Mouse (Mus musculus): ENCODE measurements around the gene Eml3. TPM values are rescaled to one million over a fixed set of nuclear protein-coding genes. Genes with fewer than 3 reads are reported as not detected.

The Eml3 gene
- polyA plus RNA-seq, 1 experiment from 2014 or later: 7.8 TPM

- Histone ChIP-seq H3K9ac (ENCODE audit: low read depth, low read length) (no peak overlapping the region), H3K27me3 (ENCODE audit: control insufficient read depth, insufficient read depth, low read length) (peaks cover 4% of the 10 kb centered on the region), H3K27ac (ENCODE audit: low read depth, low read length) (no peak overlapping the region), H3K4me2 (replicated peaks; ENCODE audit: low read depth, low read length) (no peak overlapping the region), H3K9me3 (ENCODE audit: control insufficient read depth, low read length) (no peaks in the 10 kb centered on the region), H3K4me1 (replicated peaks; ENCODE audit: control insufficient read depth, insufficient read depth, low read length) (peaks cover 6% of the 10 kb centered on the region; the same call in 1 of the 2 replicates), H3K36me3 (ENCODE audit: control insufficient read depth, insufficient read depth, low read length) (peaks cover 8% of the 10 kb centered on the region), H3K4me3 (ENCODE audit: low read depth, low read length) (no peak overlapping the region)
- DNase-seq (ENCODE audit: low spot score): no peak
- no peak for ATAC-seq (ENCODE audit: low FRiP score)
- 55% methylated on average over 4 of the region's 4 CpGs for WGBS
Observed at GRCm38 (mm10) chr19:8983150-8983650, 53.8 kb downstream of the Eml3 start.

GRCm38 (mm10) chr19:8984255-8984868, 55.0 kb downstream of the Eml3 start:
- peaks cover 13% of the 10 kb centered on the region for H3K27me3 ChIP-seq (ENCODE audit: control insufficient read depth, insufficient read depth, low read length)
- peak; percentile 83 for ATAC-seq (ENCODE audit: low FRiP score)
- peaks cover 13% of the 10 kb centered on the region; the same call in 1 of the 2 replicates for H3K4me1 ChIP-seq (replicated peaks; ENCODE audit: control insufficient read depth, insufficient read depth, low read length)
- no peak overlapping the region for H3K4me3 ChIP-seq (ENCODE audit: low read depth, low read length)
- DNase-seq (ENCODE audit: low spot score): peak; percentile 87
- 9% methylated on average over 7 of the region's 7 CpGs for WGBS
- no peak overlapping the region for H3K9ac ChIP-seq (ENCODE audit: low read depth, low read length)
- no peaks in the 10 kb centered on the region for H3K9me3 ChIP-seq (ENCODE audit: control insufficient read depth, low read length)
- H3K27ac ChIP-seq (ENCODE audit: low read depth, low read length): peak overlapping the region; percentile 63; the same call in 1 of the 2 replicates
- no peak overlapping the region for H3K4me2 ChIP-seq (replicated peaks; ENCODE audit: low read depth, low read length)
- H3K36me3 ChIP-seq (ENCODE audit: control insufficient read depth, insufficient read depth, low read length): peaks cover 3% of the 10 kb centered on the region; the same call in 1 of the 2 replicates

- no peak overlapping the region for H3K27ac ChIP-seq (ENCODE audit: low read depth, low read length)
- ATAC-seq (ENCODE audit: low FRiP score) (no peak), DNase-seq (ENCODE audit: low spot score) (no peak)
- H3K4me2 ChIP-seq (replicated peaks; ENCODE audit: low read depth, low read length): no peak overlapping the region
- H3K4me1 ChIP-seq (replicated peaks; ENCODE audit: control insufficient read depth, insufficient read depth, low read length): peaks cover 19% of the 10 kb centered on the region
- peaks cover 21% of the 10 kb centered on the region for H3K27me3 ChIP-seq (ENCODE audit: control insufficient read depth, insufficient read depth, low read length)
- no peak overlapping the region for H3K4me3 ChIP-seq (ENCODE audit: low read depth, low read length)
- 81% methylated on average over 5 of the region's 5 CpGs for WGBS
- no peaks in the 10 kb centered on the region for H3K36me3 ChIP-seq (ENCODE audit: control insufficient read depth, insufficient read depth, low read length)
- no peak overlapping the region for H3K9ac ChIP-seq (ENCODE audit: low read depth, low read length)
- no peaks in the 10 kb centered on the region for H3K9me3 ChIP-seq (ENCODE audit: control insufficient read depth, low read length)
Observed at GRCm38 (mm10) chr19:8985891-8986290, 56.5 kb downstream of the Eml3 start.

- no peak overlapping the region for H3K9ac ChIP-seq (ENCODE audit: low read depth, low read length)
- H3K4me2 ChIP-seq (replicated peaks; ENCODE audit: low read depth, low read length): no peak overlapping the region
- H3K36me3 ChIP-seq (ENCODE audit: control insufficient read depth, insufficient read depth, low read length): no peaks in the 10 kb centered on the region
- WGBS: 57% methylated on average over 2 of the region's 2 CpGs
- H3K27ac ChIP-seq (ENCODE audit: low read depth, low read length): no peak overlapping the region
- peaks cover 21% of the 10 kb centered on the region for H3K27me3 ChIP-seq (ENCODE audit: control insufficient read depth, insufficient read depth, low read length)
- ATAC-seq (ENCODE audit: low FRiP score): no peak
- no peaks in the 10 kb centered on the region for H3K9me3 ChIP-seq (ENCODE audit: control insufficient read depth, low read length)
- no peak overlapping the region; the same call in 1 of the 2 replicates for H3K4me3 ChIP-seq (ENCODE audit: low read depth, low read length)
- DNase-seq (ENCODE audit: low spot score): no peak
- peaks cover 19% of the 10 kb centered on the region for H3K4me1 ChIP-seq (replicated peaks; ENCODE audit: control insufficient read depth, insufficient read depth, low read length)
Observed at GRCm38 (mm10) chr19:8987816-8988215, 58.5 kb downstream of the Eml3 start.

- H3K27me3 ChIP-seq (ENCODE audit: control insufficient read depth, insufficient read depth, low read length): peaks cover 21% of the 10 kb centered on the region
Observed at GRCm38 (mm10) chr19:8988346-8989065, 59.2 kb downstream of the Eml3 start.

GRCm38 (mm10) chr19:8989066-8989566, 59.8 kb downstream of the Eml3 start, which contains the start of gene Ahnak:
Ahnak (plus strand) TSS chr19:8989284.
- Histone ChIP-seq H3K27me3 (ENCODE audit: control insufficient read depth, insufficient read depth, low read length) (peaks cover 21% of the 10 kb centered on the region), H3K4me3 (ENCODE audit: low read depth, low read length) (peak within 1 kb of the TSS; percentile 54), H3K9me3 (ENCODE audit: control insufficient read depth, low read length) (no peaks in the 10 kb centered on the region), H3K9ac (ENCODE audit: low read depth, low read length) (peak within 1 kb of the TSS; percentile 58), H3K36me3 (ENCODE audit: control insufficient read depth, insufficient read depth, low read length) (no peaks in the 10 kb centered on the region), H3K27ac (ENCODE audit: low read depth, low read length) (no peak within 1 kb of the TSS), H3K4me2 (replicated peaks; ENCODE audit: low read depth, low read length) (peak within 1 kb of the TSS; percentile 94), H3K4me1 (replicated peaks; ENCODE audit: control insufficient read depth, insufficient read depth, low read length) (peaks cover 17% of the 10 kb centered on the region)
- ATAC-seq (ENCODE audit: low FRiP score): peak; percentile 39
- DNase-seq (ENCODE audit: low spot score): no peak
- under 1% methylated on average over 36 of the region's 42 CpGs for WGBS

More at GRCm38 (mm10) chr19:8988346-8989065, 59.2 kb downstream of the Eml3 start:
- 10% methylated on average over 15 of the region's 15 CpGs for WGBS
- peak overlapping the region; percentile 58 for H3K9ac ChIP-seq (ENCODE audit: low read depth, low read length)
- H3K27ac ChIP-seq (ENCODE audit: low read depth, low read length): no peak overlapping the region
- H3K9me3 ChIP-seq (ENCODE audit: control insufficient read depth, low read length): no peaks in the 10 kb centered on the region
- DNase-seq (ENCODE audit: low spot score): no peak
- peak overlapping the region; percentile 94 for H3K4me2 ChIP-seq (replicated peaks; ENCODE audit: low read depth, low read length)
- ATAC-seq (ENCODE audit: low FRiP score): no peak
- peak overlapping the region; percentile 54 for H3K4me3 ChIP-seq (ENCODE audit: low read depth, low read length)
- H3K36me3 ChIP-seq (ENCODE audit: control insufficient read depth, insufficient read depth, low read length): no peaks in the 10 kb centered on the region
- peaks cover 19% of the 10 kb centered on the region for H3K4me1 ChIP-seq (replicated peaks; ENCODE audit: control insufficient read depth, insufficient read depth, low read length)

- WGBS: under 1% methylated on average over 51 of the region's 53 CpGs
- Histone ChIP-seq H3K9me3 (ENCODE audit: control insufficient read depth, low read length) (no peaks in the 10 kb centered on the region), H3K27me3 (ENCODE audit: control insufficient read depth, insufficient read depth, low read length) (peaks cover 21% of the 10 kb centered on the region), H3K36me3 (ENCODE audit: control insufficient read depth, insufficient read depth, low read length) (no peaks in the 10 kb centered on the region), H3K4me2 (replicated peaks; ENCODE audit: low read depth, low read length) (peak overlapping the region; percentile 94), H3K9ac (ENCODE audit: low read depth, low read length) (peak overlapping the region; percentile 58), H3K4me1 (replicated peaks; ENCODE audit: control insufficient read depth, insufficient read depth, low read length) (peaks cover 13% of the 10 kb centered on the region), H3K27ac (ENCODE audit: low read depth, low read length) (no peak overlapping the region), H3K4me3 (ENCODE audit: low read depth, low read length) (peak overlapping the region; percentile 54)
- ATAC-seq (ENCODE audit: low FRiP score): peak; percentile 67
- DNase-seq (ENCODE audit: low spot score): peak; percentile 69
Observed at GRCm38 (mm10) chr19:8989567-8990431, 60.4 kb downstream of the Eml3 start.

- H3K27ac ChIP-seq (ENCODE audit: low read depth, low read length): no peak overlapping the region
- H3K27me3 ChIP-seq (ENCODE audit: control insufficient read depth, insufficient read depth, low read length): peaks cover 21% of the 10 kb centered on the region
- DNase-seq (ENCODE audit: low spot score) (no peak), ATAC-seq (ENCODE audit: low FRiP score) (peak; percentile 58)
- no peaks in the 10 kb centered on the region for H3K9me3 ChIP-seq (ENCODE audit: control insufficient read depth, low read length)
- H3K4me1 ChIP-seq (replicated peaks; ENCODE audit: control insufficient read depth, insufficient read depth, low read length): peaks cover 13% of the 10 kb centered on the region
- H3K9ac ChIP-seq (ENCODE audit: low read depth, low read length): peak overlapping the region; percentile 34; the same call in 1 of the 2 replicates
- peak overlapping the region; percentile 94 for H3K4me2 ChIP-seq (replicated peaks; ENCODE audit: low read depth, low read length)
- WGBS: 17% methylated on average over 15 of the region's 15 CpGs
- no peaks in the 10 kb centered on the region for H3K36me3 ChIP-seq (ENCODE audit: control insufficient read depth, insufficient read depth, low read length)
- peak overlapping the region; percentile 54 for H3K4me3 ChIP-seq (ENCODE audit: low read depth, low read length)
Observed at GRCm38 (mm10) chr19:8990432-8991102, 61.2 kb downstream of the Eml3 start.

All from hindbrain, embryonic 11.5 days (tissue).